Mouse (Mus musculus) cerebellum, adult 2 months (tissue): ENCODE results near the gene Gm42791.

Experiments
- CTCF ChIP-seq: fragments of 200-500 bp; IDR thresholded peaks from 2 replicates; pipeline ENCODE4 v1.5.1; 2011; ENCODE audit warnings: low read depth, mild to moderate bottlenecking, control low read depth, low read length, moderate library complexity, borderline replicate concordance; ENCODE audit not compliant: insufficient read depth
- POLR2A ChIP-seq: fragments of 200-500 bp; IDR thresholded peaks from 2 replicates; pipeline ENCODE4 v1.6.1; 2011; ENCODE audit warnings: low read length, control low read depth, borderline replicate concordance; ENCODE audit not compliant: insufficient read depth

DNA sequence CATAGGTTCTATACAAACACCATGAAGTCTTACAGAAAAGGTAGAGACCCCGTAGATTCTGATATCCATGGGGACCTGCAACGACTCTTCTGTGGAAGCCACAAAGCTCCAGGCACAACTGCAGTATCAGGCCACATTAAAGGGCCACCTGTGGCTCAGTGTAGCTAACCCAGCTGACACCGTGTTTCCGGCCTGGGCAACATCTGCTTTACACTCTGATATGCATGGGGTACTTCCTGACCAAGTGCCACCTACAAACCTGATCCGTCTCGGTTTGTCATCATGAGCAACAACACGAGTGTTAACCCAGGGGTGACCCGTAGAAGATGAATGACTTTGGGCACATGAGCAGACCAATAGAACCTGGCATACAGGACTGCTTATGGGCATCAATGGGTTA is 18.1 kb downstream of the Gm42791 start:
- TF ChIP-seq POLR2A, result no peak
- TF ChIP-seq CTCF, result no peak
